Mouse (Mus musculus): ENCODE results near the gene Mrm2. TPM values are rescaled to one million over a fixed set of nuclear protein-coding genes. Genes with fewer than 3 reads are reported as not detected.

The Mrm2 gene
- total and polyA plus RNA-seq, 3 experiments: 10.9 to 12.5 (median 11.0) TPM

- intact Hi-C loops (cut with DNase I): no loop called here
- H3K27me3 ChIP-seq (ENCODE audit: control insufficient read depth, insufficient read depth, low read length): no peaks in the 10 kb centered on the region
- peak within 1 kb of the TSS; percentile 98 for H3K9ac ChIP-seq (ENCODE audit: low read depth, low read length)
- peak within 1 kb of the TSS; percentile 91 for H3K27ac ChIP-seq
- TF ChIP-seq EP300 (IDR thresholded peaks at IDR 0.05; ENCODE audit: insufficient read depth, low read depth, low read length): no peak
- TF ChIP-seq CTCF (IDR thresholded peaks at IDR 0.05): peak; percentile 54
- TF ChIP-seq POLR2A (IDR thresholded peaks at IDR 0.05; ENCODE audit: insufficient read depth, low read depth, low read length): peak; percentile 79
- under 1% methylated on average over 60 of the region's 60 CpGs for WGBS
- H3K79me2 ChIP-seq (replicated peaks; ENCODE audit: control insufficient read depth, insufficient read depth, low read length): peaks cover 6% of the 10 kb centered on the region
- peak within 1 kb of the TSS; percentile 64 for H3K4me3 ChIP-seq
- peak; percentile 94 to 96 for DNase-seq
- no peaks in the 10 kb centered on the region for H3K36me3 ChIP-seq (ENCODE audit: control insufficient read depth, insufficient read depth, low read length)
- peaks cover 2% of the 10 kb centered on the region for H3K4me1 ChIP-seq (ENCODE audit: control insufficient read depth, insufficient read depth, low read length)
These were observed 10.5 kb downstream of the Mrm2 start, which contains the start of the genes Mad1l1 and Nudt1 for GRCm38 (mm10) chr5:140321042-140321755. Mad1l1 (minus strand) TSS chr5:140321552. Nudt1 (plus strand) TSS chr5:140321656.

DNA sequence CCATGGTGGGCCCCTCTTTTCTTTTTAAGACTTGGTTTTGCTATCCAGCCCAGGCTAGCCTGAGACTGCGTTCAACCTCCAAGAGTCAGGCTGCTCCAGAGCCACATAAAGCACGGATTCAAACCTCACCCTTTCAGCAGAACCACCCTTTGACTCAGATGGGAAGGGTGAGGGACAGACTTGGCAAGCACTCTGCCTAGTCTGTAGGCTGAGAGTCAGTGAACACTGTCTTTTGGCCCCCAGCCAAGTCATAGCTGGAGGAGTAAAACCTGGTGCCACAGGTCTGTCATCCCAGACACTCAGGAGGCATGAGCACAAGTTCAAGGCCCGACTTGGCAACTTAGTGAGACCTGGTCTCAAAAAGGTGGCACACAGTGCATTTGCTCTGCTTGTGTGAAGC is 15.0 kb downstream of the Mrm2 start:
- no peak for TF ChIP-seq CTCF (IDR thresholded peaks at IDR 0.05)
- no peak for TF ChIP-seq EP300 (IDR thresholded peaks at IDR 0.05; ENCODE audit: insufficient read depth, low read depth, low read length)
- no peak for TF ChIP-seq POLR2A (IDR thresholded peaks at IDR 0.05; ENCODE audit: insufficient read depth, low read depth, low read length)
- Histone ChIP-seq H3K79me2 (replicated peaks; ENCODE audit: control insufficient read depth, insufficient read depth, low read length) (peaks cover 6% of the 10 kb centered on the region), H3K4me1 (ENCODE audit: control insufficient read depth, insufficient read depth, low read length) (no peaks in the 10 kb centered on the region; the same call in 1 of the 2 replicates), H3K9ac (ENCODE audit: low read depth, low read length) (no peak overlapping the region), H3K27me3 (ENCODE audit: control insufficient read depth, insufficient read depth, low read length) (no peaks in the 10 kb centered on the region), H3K4me3 (no peak overlapping the region), H3K36me3 (ENCODE audit: control insufficient read depth, insufficient read depth, low read length) (no peaks in the 10 kb centered on the region), H3K27ac (no peak overlapping the region)
- intact Hi-C loops (cut with DNase I): no loop called here
- no peak for DNase-seq
- WGBS: 70% methylated on average over 3 of the region's 3 CpGs

DNA sequence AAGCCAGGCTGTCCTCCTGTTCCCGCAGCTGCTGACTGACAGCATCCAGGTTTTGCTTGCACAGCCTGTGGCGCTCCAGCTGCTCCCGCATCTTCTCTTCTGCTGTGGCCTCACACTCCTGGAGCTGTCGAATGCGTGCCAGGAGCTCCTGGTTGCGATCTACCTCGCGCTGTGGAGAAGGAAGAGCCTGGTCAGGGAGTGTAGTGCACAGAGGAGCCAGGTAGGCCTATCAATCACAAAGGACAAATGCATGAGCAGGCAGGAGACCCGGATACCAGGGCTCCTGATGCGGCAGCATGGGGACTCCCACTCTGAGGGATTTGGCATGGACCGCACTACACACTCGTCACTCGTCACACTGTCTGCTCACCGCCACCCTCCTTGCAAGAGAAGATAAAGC is 24.1 kb downstream of the Mrm2 start:
- Histone ChIP-seq H3K27ac (no peak overlapping the region), H3K4me3 (no peak overlapping the region)
- 70% methylated on average over 14 of the region's 14 CpGs for WGBS

GRCm38 (mm10) chr5:140306016-140306415 is 25.7 kb downstream of the Mrm2 start:
- Histone ChIP-seq H3K27ac (peak overlapping the region; percentile 66), H3K27me3 (ENCODE audit: control insufficient read depth, insufficient read depth, low read length) (no peaks in the 10 kb centered on the region), H3K4me3 (no peak overlapping the region), H3K4me1 (ENCODE audit: control insufficient read depth, insufficient read depth, low read length) (no peaks in the 10 kb centered on the region), H3K9ac (ENCODE audit: low read depth, low read length) (no peak overlapping the region), H3K36me3 (ENCODE audit: control insufficient read depth, insufficient read depth, low read length) (no peaks in the 10 kb centered on the region), H3K79me2 (replicated peaks; ENCODE audit: control insufficient read depth, insufficient read depth, low read length) (no peaks in the 10 kb centered on the region)
- intact Hi-C loops (cut with DNase I): no loop called here
- peak; percentile 56 to 73 for DNase-seq
- TF ChIP-seq CTCF (IDR thresholded peaks at IDR 0.05) (peak; percentile 61), EP300 (IDR thresholded peaks at IDR 0.05; ENCODE audit: insufficient read depth, low read depth, low read length) (0 out of 2 replicates have a peak, but pooled peaks have one; percentile 47), POLR2A (IDR thresholded peaks at IDR 0.05; ENCODE audit: insufficient read depth, low read depth, low read length) (no peak)
- WGBS: 70% methylated on average over 8 of the region's 8 CpGs

More for the DNA sequence above, 24.1 kb downstream of the Mrm2 start:
- Histone ChIP-seq H3K27me3 (ENCODE audit: control insufficient read depth, insufficient read depth, low read length) (no peaks in the 10 kb centered on the region), H3K4me1 (ENCODE audit: control insufficient read depth, insufficient read depth, low read length) (no peaks in the 10 kb centered on the region), H3K9ac (ENCODE audit: low read depth, low read length) (no peak overlapping the region), H3K79me2 (replicated peaks; ENCODE audit: control insufficient read depth, insufficient read depth, low read length) (no peaks in the 10 kb centered on the region), H3K36me3 (ENCODE audit: control insufficient read depth, insufficient read depth, low read length) (no peaks in the 10 kb centered on the region)
- DNase-seq: no peak
- TF ChIP-seq CTCF (IDR thresholded peaks at IDR 0.05): no peak
- no peak for TF ChIP-seq EP300 (IDR thresholded peaks at IDR 0.05; ENCODE audit: insufficient read depth, low read depth, low read length)
- no peak for TF ChIP-seq POLR2A (IDR thresholded peaks at IDR 0.05; ENCODE audit: insufficient read depth, low read depth, low read length)
- intact Hi-C loops (cut with DNase I): no loop called here

DNA sequence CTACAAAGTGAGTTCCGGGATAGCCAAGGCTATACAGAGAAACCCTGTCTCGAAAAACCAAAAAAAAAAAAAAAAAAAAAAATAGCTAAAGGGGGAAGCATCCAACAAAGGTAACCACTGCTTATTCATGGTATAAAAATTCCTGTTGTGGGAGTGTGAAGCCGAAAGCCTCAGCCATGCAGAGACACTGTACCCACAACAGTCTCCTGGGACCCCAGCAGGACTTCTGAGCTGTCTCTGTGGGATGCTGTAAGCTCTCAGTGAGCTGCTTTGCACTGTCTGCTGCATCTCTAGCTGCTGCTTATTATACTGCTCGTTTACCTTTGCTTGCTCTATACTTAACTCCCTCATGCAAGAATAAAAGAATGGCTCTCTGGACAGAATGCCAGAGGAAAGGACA is 33.4 kb downstream of the Mrm2 start:
- Histone ChIP-seq H3K27me3 (ENCODE audit: control insufficient read depth, insufficient read depth, low read length) (no peaks in the 10 kb centered on the region), H3K79me2 (replicated peaks; ENCODE audit: control insufficient read depth, insufficient read depth, low read length) (no peaks in the 10 kb centered on the region), H3K4me1 (ENCODE audit: control insufficient read depth, insufficient read depth, low read length) (no peaks in the 10 kb centered on the region), H3K4me3 (no peak overlapping the region), H3K27ac (no peak overlapping the region), H3K9ac (ENCODE audit: low read depth, low read length) (no peak overlapping the region), H3K36me3 (ENCODE audit: control insufficient read depth, insufficient read depth, low read length) (no peaks in the 10 kb centered on the region)
- WGBS: 87% methylated on average over 4 of the region's 4 CpGs
- no peak for DNase-seq
- TF ChIP-seq CTCF (IDR thresholded peaks at IDR 0.05): no peak
- no peak for TF ChIP-seq EP300 (IDR thresholded peaks at IDR 0.05; ENCODE audit: insufficient read depth, low read depth, low read length)
- no peak for TF ChIP-seq POLR2A (IDR thresholded peaks at IDR 0.05; ENCODE audit: insufficient read depth, low read depth, low read length)
- intact Hi-C loops (cut with DNase I): no loop called here

- Histone ChIP-seq H3K9ac (ENCODE audit: low read depth, low read length) (no peak overlapping the region), H3K4me3 (no peak overlapping the region), H3K79me2 (replicated peaks; ENCODE audit: control insufficient read depth, insufficient read depth, low read length) (no peaks in the 10 kb centered on the region), H3K27me3 (ENCODE audit: control insufficient read depth, insufficient read depth, low read length) (no peaks in the 10 kb centered on the region), H3K36me3 (ENCODE audit: control insufficient read depth, insufficient read depth, low read length) (no peaks in the 10 kb centered on the region), H3K4me1 (ENCODE audit: control insufficient read depth, insufficient read depth, low read length) (no peaks in the 10 kb centered on the region), H3K27ac (no peak overlapping the region)
- DNase-seq: peak; percentile 48 to 54
- WGBS: 100% methylated on average over 1 of the region's 1 CpGs
- intact Hi-C loops (cut with DNase I): loop anchor here (1.0 to 2.0 kb wide), 3 partner anchors 95 to 454 kb away; partner anchors contain the start of gene Elfn1
- TF ChIP-seq POLR2A (IDR thresholded peaks at IDR 0.05; ENCODE audit: insufficient read depth, low read depth, low read length) (no peak), CTCF (IDR thresholded peaks at IDR 0.05) (peak; percentile 88), EP300 (IDR thresholded peaks at IDR 0.05; ENCODE audit: insufficient read depth, low read depth, low read length) (peak; percentile 43; the same call in 1 of the 2 replicates)
These were observed 39.5 kb downstream of the Mrm2 start for GRCm38 (mm10) chr5:140292152-140292551.
